Mouse (Mus musculus): ENCODE results near the gene Arpc1a.

The Arpc1a gene

GRCm38 (mm10) chr5:145147748-145148147, 64.1 kb downstream of the Arpc1a start:
- DNase-seq = no peak

- no peak for DNase-seq
Measured at GRCm38 (mm10) chr5:145149294-145149693, 65.7 kb downstream of the Arpc1a start.

- DNase-seq = no peak
Measured at GRCm38 (mm10) chr5:145152690-145153089, 69.1 kb downstream of the Arpc1a start.
